Mouse (Mus musculus): ENCODE measurements around the gene Nphp3.

- TF ChIP-seq MAFK (IDR thresholded peaks at IDR 0.05; ENCODE audit: insufficient read depth, low read depth, low read length) (no peak), CHD2 (IDR thresholded peaks at IDR 0.05; ENCODE audit: low read depth, low read length) (peak; percentile 39; the same call in 1 of the 2 replicates), ZNF384 (IDR thresholded peaks at IDR 0.05; ENCODE audit: low read depth, low read length) (peak; percentile 99), ZC3H11A (IDR thresholded peaks at IDR 0.05; ENCODE audit: borderline replicate concordance, low read depth, low read length) (no peak), HCFC1 (IDR thresholded peaks at IDR 0.05; ENCODE audit: borderline replicate concordance, insufficient read depth, low read length) (0 out of 2 replicates have a peak, but pooled peaks have one; percentile 78)
Observed at GRCm38 (mm10) chr9:104063244-104063961, 61.1 kb downstream of the Nphp3 start, which contains the start of gene Acad11.

Measured in ES-E14 (cell line).